Comparison of ENCODE assay signal across 8 mouse cellular contexts in genomic region chr16:74900835-74901234, GRCm38 (mm10).
A peak's percentile ranks its signal among the peaks of the same experiment; 100 is the strongest.
DNase-seq lines count a peak whose midpoint lies in the region; ATAC-seq lines count a peak whose summit lies in the region.

No protein-coding gene starts in this region.

- DNase-seq in forebrain, embryonic 10.5 days (ENCODE audit: extremely low spot score, low spot score): no peak
- DNase-seq in lung, postnatal 14 days: peak; percentile 16
- no peak for DNase-seq in thymus, postnatal 36 days
- no peak for DNase-seq in thymus, adult 18-20 months

- no peak overlapping the region for H3K27ac ChIP-seq in forebrain, embryonic 15.5 days (replicated peaks)
- H3K27ac ChIP-seq in forebrain, embryonic 10.5 days: no peak overlapping the region
- H3K27ac ChIP-seq in midbrain, embryonic 16.5 days (ENCODE audit: low read length): no peak overlapping the region
- H3K27ac ChIP-seq in midbrain, embryonic 15.5 days: no peak overlapping the region
- H3K27ac ChIP-seq in heart, embryonic 14.5 days (replicated peaks in 1 of 2; ENCODE audit: control insufficient read depth in 1 of 2, insufficient read depth in 1 of 2, low read depth in 2 of 2, low read length in 2 of 2): peak overlapping the region in 1 of 2 experiments; percentile 60; a peak in 2 of 4 replicates

- H3K4me3 ChIP-seq in forebrain, embryonic 15.5 days: no peak overlapping the region
- no peak overlapping the region for H3K4me3 ChIP-seq in forebrain, embryonic 10.5 days
- H3K4me3 ChIP-seq in midbrain, embryonic 16.5 days (ENCODE audit: low read depth, low read length): no peak overlapping the region
- H3K4me3 ChIP-seq in midbrain, embryonic 15.5 days: no peak overlapping the region
- H3K4me3 ChIP-seq in heart, embryonic 14.5 days (ENCODE audit: control insufficient read depth in 1 of 2, insufficient read depth in 1 of 2, low read depth in 1 of 2, low read length in 2 of 2): 0 out of 4 replicates have a peak overlapping the region, but pooled peaks of 1 of the 2 experiments have one; percentile 12

- H3K27me3 ChIP-seq in forebrain, embryonic 15.5 days: no peaks in the 10 kb centered on the region
- no peaks in the 10 kb centered on the region for H3K27me3 ChIP-seq in forebrain, embryonic 10.5 days (ENCODE audit: poor library complexity, severe bottlenecking)
- no peaks in the 10 kb centered on the region for H3K27me3 ChIP-seq in midbrain, embryonic 16.5 days (ENCODE audit: control insufficient read depth, insufficient read depth, low read depth, low read length)
- H3K27me3 ChIP-seq in midbrain, embryonic 15.5 days (replicated peaks): no peaks in the 10 kb centered on the region
- no peaks in the 10 kb centered on the region for H3K27me3 ChIP-seq in heart, embryonic 14.5 days (ENCODE audit: control insufficient read depth, insufficient read depth, low read length)

- H3K4me1 ChIP-seq in forebrain, embryonic 15.5 days: no peaks in the 10 kb centered on the region
- H3K4me1 ChIP-seq in forebrain, embryonic 10.5 days: no peaks in the 10 kb centered on the region; the same call in 1 of the 2 replicates
- no peaks in the 10 kb centered on the region for H3K4me1 ChIP-seq in midbrain, embryonic 16.5 days (ENCODE audit: control insufficient read depth, insufficient read depth, low read length)
- H3K4me1 ChIP-seq in midbrain, embryonic 15.5 days: no peaks in the 10 kb centered on the region
- no peaks in the 10 kb centered on the region for H3K4me1 ChIP-seq in heart, embryonic 14.5 days (ENCODE audit: control insufficient read depth in 2 of 2, insufficient read depth in 2 of 2, low read length in 2 of 2)

- no peaks in the 10 kb centered on the region for H3K9me3 ChIP-seq in forebrain, embryonic 15.5 days
- H3K9me3 ChIP-seq in forebrain, embryonic 10.5 days: no peaks in the 10 kb centered on the region
- no peaks in the 10 kb centered on the region for H3K9me3 ChIP-seq in midbrain, embryonic 16.5 days (replicated peaks; ENCODE audit: control insufficient read depth, low read length, poor library complexity, severe bottlenecking)
- H3K9me3 ChIP-seq in midbrain, embryonic 15.5 days: no peaks in the 10 kb centered on the region
- H3K9me3 ChIP-seq in heart, embryonic 14.5 days (ENCODE audit: control insufficient read depth, low read length): no peaks in the 10 kb centered on the region

- no peaks in the 10 kb centered on the region for H3K36me3 ChIP-seq in forebrain, embryonic 15.5 days
- no peaks in the 10 kb centered on the region for H3K36me3 ChIP-seq in forebrain, embryonic 10.5 days (replicated peaks)
- H3K36me3 ChIP-seq in midbrain, embryonic 16.5 days (ENCODE audit: control insufficient read depth, insufficient read depth, low read length): no peaks in the 10 kb centered on the region
- H3K36me3 ChIP-seq in midbrain, embryonic 15.5 days (replicated peaks): no peaks in the 10 kb centered on the region
- no peaks in the 10 kb centered on the region for H3K36me3 ChIP-seq in heart, embryonic 14.5 days (ENCODE audit: control insufficient read depth, insufficient read depth, low read length)

- ATAC-seq in forebrain, embryonic 15.5 days (replicated peaks): peak; percentile 64; the same call in 1 of the 2 replicates
- peak; percentile 58; the same call in 1 of the 2 replicates for ATAC-seq in midbrain, embryonic 16.5 days
- no peak for ATAC-seq in midbrain, embryonic 15.5 days (replicated peaks)
- no peak for ATAC-seq in heart, embryonic 14.5 days (ENCODE audit: insufficient number of reproducible peaks, insufficient read depth, low FRiP score, low read depth)

- no peak overlapping the region for H3K4me2 ChIP-seq in forebrain, embryonic 15.5 days (replicated peaks)
- H3K4me2 ChIP-seq in midbrain, embryonic 16.5 days (ENCODE audit: low read length): peak overlapping the region; percentile 17; the same call in 1 of the 2 replicates
- no peak overlapping the region for H3K4me2 ChIP-seq in midbrain, embryonic 15.5 days
- peak overlapping the region; percentile 52 for H3K4me2 ChIP-seq in heart, embryonic 14.5 days (ENCODE audit: low read length)

- WGBS in forebrain, embryonic 15.5 days: 47% methylated on average over 7 of the region's 7 CpGs
- WGBS in forebrain, embryonic 10.5 days: 57% methylated on average over 7 of the region's 7 CpGs
- whole genome bisulfite sequencing in midbrain, embryonic 16.5 days: 46% methylated on average over 7 of the region's 7 CpGs
- 49% methylated on average over 7 of the region's 7 CpGs for WGBS in midbrain, embryonic 15.5 days
- 38% methylated on average over 7 of the region's 7 CpGs for WGBS in heart, embryonic 14.5 days

- no peak overlapping the region for H3K9ac ChIP-seq in forebrain, embryonic 15.5 days (replicated peaks)
- no peak overlapping the region for H3K9ac ChIP-seq in midbrain, embryonic 16.5 days (ENCODE audit: low read depth, low read length)
- H3K9ac ChIP-seq in midbrain, embryonic 15.5 days: no peak overlapping the region
- no peak overlapping the region for H3K9ac ChIP-seq in heart, embryonic 14.5 days (ENCODE audit: low read length)

Comparison
In these comparisons a context has a peak if more than half of its experiments do, and no peak if none do; other contexts are left out.
1. ATAC-seq: peak in forebrain, embryonic 15.5 days (single experiment) and midbrain, embryonic 16.5 days (single experiment); none in midbrain, embryonic 15.5 days (single experiment) and heart, embryonic 14.5 days (single experiment).
2. H3K4me2 ChIP-seq: peak in midbrain, embryonic 16.5 days (single experiment) and heart, embryonic 14.5 days (single experiment); none in forebrain, embryonic 15.5 days (single experiment) and midbrain, embryonic 15.5 days (single experiment).